Comparison of ENCODE assay signal across 30 mouse cellular contexts in the genomic region with DNA sequence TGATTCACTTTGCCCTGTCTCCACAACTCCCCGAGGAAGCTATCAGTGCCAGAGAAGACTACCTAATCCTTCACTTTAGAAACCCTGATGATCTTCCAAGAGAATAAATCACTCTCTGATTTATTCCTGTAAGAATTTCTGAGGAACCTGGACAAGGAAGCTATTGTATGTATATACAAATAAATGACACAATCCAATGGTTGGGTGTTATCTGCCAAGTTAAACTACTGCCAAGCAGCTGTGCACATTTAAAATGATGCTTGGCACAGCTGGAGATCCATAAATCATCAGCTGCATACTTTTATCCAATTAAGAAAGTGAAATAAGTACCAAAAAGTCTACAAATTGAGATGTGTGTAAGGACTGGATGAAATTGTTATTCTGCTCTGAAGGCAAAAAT. TPM values are rescaled to one million over a fixed set of nuclear protein-coding genes. Genes with fewer than 3 reads are reported as not detected.
DNase-seq lines count a peak whose midpoint lies in the region; ATAC-seq lines count a peak whose summit lies in the region.
"Had no signal": no experiment of that assay in that cellular context is flagged by ENCODE, and none has a peak within 500 bp of the region (broad histone marks: within the 10 kb centered on the region; RNA-seq: fewer than 3 reads in every experiment).

No protein-coding gene starts in this region.

- 41% methylated on average over 1 of the region's 1 CpGs for WGBS in heart, embryonic 10.5 days
- 26% methylated on average over 1 of the region's 1 CpGs for WGBS in heart, embryonic 16.5 days

- H3K27me3 ChIP-seq in heart, embryonic 10.5 days (ENCODE audit: insufficient read depth, poor library complexity, severe bottlenecking): no peaks in the 10 kb centered on the region
- no peaks in the 10 kb centered on the region for H3K27me3 ChIP-seq in heart, embryonic 16.5 days (ENCODE audit: control insufficient read depth, insufficient read depth, low read length)
- H3K27me3 ChIP-seq: embryonic facial prominence, embryonic 13.5 days had no signal

- intact Hi-C loops in heart, postnatal 36 days (cut with DNase I): loop anchor here (5.0 kb wide), 1 partner anchor 44 kb away; no protein-coding TSS in a partner anchor

- no peak for ATAC-seq in heart, embryonic 16.5 days (replicated peaks; ENCODE audit: extremely low read depth, insufficient read depth, low FRiP score)
- ATAC-seq: forebrain, embryonic 14.5 days; hindbrain, postnatal 0 days; intestine, embryonic 16.5 days had no signal

- peaks cover 43% of the 10 kb centered on the region for H3K4me1 ChIP-seq in heart, embryonic 10.5 days
- H3K4me1 ChIP-seq in heart, embryonic 16.5 days (ENCODE audit: control insufficient read depth, insufficient read depth, low read length): peaks cover 29% of the 10 kb centered on the region

- H3K4me2 ChIP-seq in heart, embryonic 16.5 days (ENCODE audit: low read depth, low read length): peak overlapping the region; percentile 27; the same call in 1 of the 2 replicates
- H3K4me2 ChIP-seq: embryonic facial prominence, embryonic 13.5 days had no signal

- H3K9me3 ChIP-seq in heart, embryonic 10.5 days: no peaks in the 10 kb centered on the region
- no peaks in the 10 kb centered on the region for H3K9me3 ChIP-seq in heart, embryonic 16.5 days (replicated peaks; ENCODE audit: control insufficient read depth, low read length)
- H3K9me3 ChIP-seq: embryonic facial prominence, embryonic 13.5 days; hindbrain, embryonic 10.5 days had no signal

- H3K36me3 ChIP-seq in heart, embryonic 10.5 days: no peaks in the 10 kb centered on the region
- no peaks in the 10 kb centered on the region for H3K36me3 ChIP-seq in heart, embryonic 16.5 days (ENCODE audit: control insufficient read depth, insufficient read depth)
- H3K36me3 ChIP-seq: embryonic facial prominence, embryonic 13.5 days; hindbrain, embryonic 10.5 days had no signal

- H3K9ac ChIP-seq in heart, embryonic 16.5 days (ENCODE audit: low read length): 0 out of 2 replicates have a peak overlapping the region, but pooled peaks have one; percentile 11
- H3K9ac ChIP-seq: embryonic facial prominence, embryonic 13.5 days had no signal

- H3K27ac ChIP-seq in heart, embryonic 10.5 days: peak overlapping the region; percentile 77
- H3K27ac ChIP-seq in heart, embryonic 16.5 days (ENCODE audit: low read length): peak overlapping the region; percentile 94
- H3K27ac ChIP-seq: embryonic facial prominence, embryonic 13.5 days; hindbrain, postnatal 0 days had no signal

- H3K4me3 ChIP-seq in heart, embryonic 10.5 days: no peak overlapping the region
- no peak overlapping the region for H3K4me3 ChIP-seq in heart, embryonic 16.5 days (ENCODE audit: low read length)
- H3K4me3 ChIP-seq: embryonic facial prominence, embryonic 13.5 days; hindbrain, embryonic 10.5 days had no signal

- DNase-seq in heart, embryonic 10.5 days (ENCODE audit: low spot score): no peak
- no peak for DNase-seq in heart, adult 8-10 months (ENCODE audit: low spot score)
- DNase-seq in heart, postnatal 36 days: no peak
- DNase-seq in A20 (ENCODE audit: low read depth, low spot score): peak; percentile 9
- peak; percentile 17 for DNase-seq in gonadal fat pad, adult 2 months (ENCODE audit: low read depth)
- DNase-seq in spleen, postnatal 36 days (ENCODE audit: low spot score in 2 of 2): no peak
- DNase-seq: adrenal gland, postnatal 14 days; B cell, adult 2 months; cerebellum, adult 2 months; cerebellum, postnatal 25 days; kidney, adult 9 months; kidney, postnatal 14 days; left cerebral cortex, postnatal 4 days; lung, postnatal 4 days; retina, postnatal 1 day; right cerebral cortex, postnatal 25 days; spleen, adult 18-20 months; thymus, postnatal 14 days had no signal

RNA-seq across cellular contexts. Expression of gene Scrg1, which starts 54.1 kb away (rescaled TPM):
- 0.20 and 0.21 TPM in 2 replicates for polyA plus RNA-seq in heart, embryonic 10.5 days (2016; fragmentation: Nextera tagmentation; extraction: Ambion mirVana)
- not detected for total RNA-seq in heart, adult 8-10 months (2022)
- polyA plus RNA-seq in heart, embryonic 16.5 days (2015; fragmentation: Nextera tagmentation; extraction: Ambion mirVana): 1.3 and 1.4 TPM in 2 replicates
- not detected for total RNA-seq in heart, postnatal 36 days (2021)
- polyA plus RNA-seq in gonadal fat pad, adult 2 months (2012; rRNA removed): not detected in 2 replicates
- total RNA-seq: gastrocnemius, adult 8-10 months; liver, adult 2 months; megakaryocyte-erythroid progenitor cell, adult 5-6 weeks; MEL; monocyte, adult 5-6 weeks had no signal
- polyA plus RNA-seq: activated CD4-positive, CD25-positive, alpha-beta regulatory T cell, adult 4 months; liver, adult 2 months had no signal

Comparison
In these comparisons a context has a peak if more than half of its experiments do, and no peak if none do; other contexts are left out.
1. DNase-seq: peak in A20 (single experiment) and gonadal fat pad, adult 2 months (single experiment); none in heart, embryonic 10.5 days (single experiment), heart, adult 8-10 months (single experiment), heart, postnatal 36 days (0 of 2) and spleen, postnatal 36 days (0 of 2).